Mouse (Mus musculus): ENCODE data around the gene Vmn2r83.

Gene Vmn2r83

DNA sequence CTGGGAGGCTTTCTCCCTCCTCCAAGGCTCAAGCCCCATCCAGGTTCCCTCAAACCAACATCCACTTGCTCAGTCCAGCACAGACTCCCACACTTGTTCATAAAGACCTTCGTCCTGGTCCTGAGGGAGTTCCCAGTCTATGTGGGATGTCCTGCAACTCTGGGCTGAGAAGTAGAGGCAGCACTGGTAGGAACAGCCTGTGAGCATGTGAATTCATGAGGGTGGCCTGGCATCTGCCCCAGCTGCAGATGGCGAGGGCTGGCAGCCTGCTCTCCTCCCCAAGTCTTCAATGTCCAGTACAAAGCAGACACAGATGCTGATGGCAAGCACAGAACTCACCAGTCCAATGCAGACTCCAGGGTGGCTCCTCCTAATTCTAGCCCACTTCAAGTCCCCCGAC is 69.8 kb downstream of the Vmn2r83 start:
- DNase-seq, result no peak

DNA sequence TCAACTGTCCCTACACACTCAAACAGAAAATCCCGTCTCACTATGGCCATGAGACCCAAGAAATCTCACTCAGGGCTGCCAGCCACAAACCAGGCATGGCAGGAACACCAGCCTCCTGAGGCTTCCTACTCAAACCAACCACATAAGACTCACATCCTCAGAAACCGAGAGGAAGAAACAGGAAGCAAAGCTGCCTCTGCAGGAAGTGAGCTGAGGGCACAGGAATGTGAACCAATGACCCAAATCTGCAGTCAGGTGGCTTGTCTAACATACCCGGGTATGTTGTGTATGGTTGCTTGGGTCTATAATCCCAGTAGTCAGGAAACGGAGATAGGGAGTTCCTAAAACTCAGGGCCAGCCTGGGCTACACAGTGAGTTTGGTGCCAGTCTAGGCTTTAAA is 70.3 kb downstream of the Vmn2r83 start:
- DNase-seq, result no peak

DNA sequence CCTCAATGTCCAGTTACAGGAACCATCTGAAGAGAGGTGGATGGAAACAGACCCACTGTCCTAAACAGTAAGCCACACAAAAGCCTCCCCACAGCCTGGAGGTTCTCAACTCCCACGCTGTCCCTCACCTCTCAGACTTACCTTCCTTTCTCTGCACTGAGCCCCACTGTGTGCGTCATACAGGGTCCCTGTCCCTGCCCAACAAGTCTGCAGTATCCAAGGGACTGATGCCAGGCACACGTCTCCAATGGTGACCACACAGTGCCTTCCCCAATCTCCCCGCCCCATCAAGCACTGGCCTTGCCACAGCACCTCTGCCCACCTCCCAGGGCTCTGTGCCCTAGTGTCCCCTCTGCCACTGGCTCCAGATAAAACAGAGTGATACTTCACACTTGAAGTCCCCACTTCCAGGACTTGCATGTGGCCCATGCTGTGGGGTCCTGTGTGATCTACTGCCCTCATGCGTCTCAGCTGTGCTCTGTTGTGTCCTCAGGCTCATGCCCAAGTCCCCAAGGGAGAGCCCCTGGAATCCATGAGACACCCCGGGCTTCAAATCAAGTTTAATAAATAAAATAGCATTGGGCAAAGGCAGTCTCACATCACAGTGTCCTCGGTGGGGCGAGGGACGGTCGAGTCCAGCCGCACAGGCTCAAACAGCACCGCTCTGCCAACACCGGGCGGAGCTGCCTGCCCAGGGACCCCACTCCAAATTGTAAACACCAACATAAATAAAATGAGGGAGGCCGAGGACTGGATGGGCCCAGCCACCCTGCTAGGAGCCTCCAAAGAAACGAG is 71.4 kb downstream of the Vmn2r83 start:
- peak; percentile 5 for DNase-seq

DNA sequence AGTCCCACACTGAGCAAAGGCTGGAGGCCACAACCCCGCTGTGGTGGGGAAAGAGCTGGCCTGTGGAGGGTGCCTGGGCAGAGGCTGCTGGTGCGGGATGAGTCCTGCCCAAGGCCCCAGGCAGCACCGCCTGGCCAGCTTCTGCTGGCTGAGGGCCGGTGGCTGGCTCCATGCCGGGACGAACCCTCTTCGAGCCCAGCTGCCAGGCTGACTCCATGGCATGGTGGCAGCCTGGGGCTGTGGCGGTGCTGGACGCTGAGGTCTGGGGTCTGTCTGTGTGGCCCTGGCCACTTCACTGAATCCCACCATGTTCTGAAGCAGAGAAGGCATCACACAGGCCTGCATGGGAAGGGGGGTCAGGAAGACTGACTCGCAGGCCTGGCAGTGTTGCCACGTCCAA is 72.2 kb downstream of the Vmn2r83 start:
- no peak for DNase-seq

DNA sequence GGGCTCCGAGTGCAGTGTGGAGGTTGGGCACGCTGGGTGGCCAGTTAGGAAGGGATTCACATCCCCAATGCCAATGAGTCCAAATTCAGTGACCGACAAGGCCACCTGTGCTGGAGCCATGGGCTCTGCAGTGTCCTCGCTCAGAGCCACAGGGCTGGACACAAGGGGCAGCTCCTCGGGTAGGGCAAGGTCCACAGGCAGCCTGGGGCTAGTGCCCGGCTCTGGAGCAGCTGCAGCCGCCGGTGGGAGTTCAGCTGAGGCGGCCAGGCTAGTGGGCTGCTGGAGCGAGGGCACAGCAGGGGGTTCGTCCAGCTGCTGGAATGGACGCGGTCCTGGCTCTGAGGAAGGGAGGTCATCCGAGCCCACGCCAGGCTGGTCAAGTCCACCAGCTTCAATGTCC is 73.0 kb downstream of the Vmn2r83 start:
- DNase-seq, result no peak

DNA sequence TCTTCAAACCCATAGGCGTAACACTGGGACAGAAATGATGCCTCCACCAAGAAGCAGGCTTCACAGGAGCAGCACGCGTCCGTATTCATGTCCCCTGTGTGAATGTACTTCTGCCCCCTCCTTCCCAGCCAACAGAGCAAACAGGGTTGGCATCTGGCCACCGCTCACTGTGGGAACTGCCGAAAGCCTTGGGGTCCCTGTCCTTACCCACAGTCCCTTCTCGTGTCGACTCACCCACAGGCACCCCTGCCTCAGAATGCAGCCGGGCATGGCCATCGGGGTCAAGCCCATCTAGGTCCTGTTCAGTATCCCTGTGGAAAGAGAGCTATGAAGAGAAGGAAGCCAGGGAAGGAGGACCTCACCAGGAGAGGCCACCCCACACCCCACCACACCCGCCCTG is 73.6 kb downstream of the Vmn2r83 start:
- DNase-seq, result no peak

Data from thymus, postnatal 4 days (tissue).